Mouse (Mus musculus) frontal cortex, postnatal 10 days (tissue): Measurements from ENCODE around the gene Srp68.

ENCODE experiments used
- DNase-seq, 2 experiments: peaks; one replicate each; pipeline ENCODE4 v3.0.0; 2022; ENCODE audit warnings: low spot score in 2 of 2, mixed read lengths in 1 of 2

The Srp68 gene

DNA sequence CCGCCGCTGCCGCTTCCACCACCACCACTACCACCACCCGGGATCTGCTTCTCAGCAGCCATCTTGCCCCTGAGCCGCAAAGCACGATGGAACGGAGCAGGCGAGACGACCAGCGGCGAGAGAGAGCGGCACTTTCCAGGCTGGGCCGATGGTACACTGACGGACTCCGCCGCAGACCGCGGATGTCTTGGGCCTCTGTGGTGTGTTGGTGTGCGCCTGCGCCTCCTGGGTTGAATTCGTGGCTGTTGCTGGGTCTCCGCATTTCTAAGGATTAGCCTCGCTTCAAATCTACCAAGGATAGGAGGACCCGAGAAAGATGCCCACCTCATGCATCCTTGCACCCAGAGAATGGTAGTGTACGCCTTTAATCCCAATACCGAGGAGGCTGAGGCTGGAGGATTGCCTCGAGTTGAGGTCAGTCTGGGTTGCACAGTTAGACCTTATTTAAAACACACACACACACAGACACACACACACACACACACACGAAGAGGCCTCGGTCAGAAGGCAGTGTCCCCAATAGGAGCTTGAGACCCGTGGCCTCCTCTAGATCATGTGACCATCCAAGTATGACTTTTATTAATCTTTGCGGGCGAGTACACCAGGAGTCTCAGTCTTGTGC lies at the start of gene Srp68:
Gene Srp68, minus strand, starts transcription at position 173 of the 622 bp plus-strand sequence.
- DNase-seq = peak; percentile 83 to 92

DNA sequence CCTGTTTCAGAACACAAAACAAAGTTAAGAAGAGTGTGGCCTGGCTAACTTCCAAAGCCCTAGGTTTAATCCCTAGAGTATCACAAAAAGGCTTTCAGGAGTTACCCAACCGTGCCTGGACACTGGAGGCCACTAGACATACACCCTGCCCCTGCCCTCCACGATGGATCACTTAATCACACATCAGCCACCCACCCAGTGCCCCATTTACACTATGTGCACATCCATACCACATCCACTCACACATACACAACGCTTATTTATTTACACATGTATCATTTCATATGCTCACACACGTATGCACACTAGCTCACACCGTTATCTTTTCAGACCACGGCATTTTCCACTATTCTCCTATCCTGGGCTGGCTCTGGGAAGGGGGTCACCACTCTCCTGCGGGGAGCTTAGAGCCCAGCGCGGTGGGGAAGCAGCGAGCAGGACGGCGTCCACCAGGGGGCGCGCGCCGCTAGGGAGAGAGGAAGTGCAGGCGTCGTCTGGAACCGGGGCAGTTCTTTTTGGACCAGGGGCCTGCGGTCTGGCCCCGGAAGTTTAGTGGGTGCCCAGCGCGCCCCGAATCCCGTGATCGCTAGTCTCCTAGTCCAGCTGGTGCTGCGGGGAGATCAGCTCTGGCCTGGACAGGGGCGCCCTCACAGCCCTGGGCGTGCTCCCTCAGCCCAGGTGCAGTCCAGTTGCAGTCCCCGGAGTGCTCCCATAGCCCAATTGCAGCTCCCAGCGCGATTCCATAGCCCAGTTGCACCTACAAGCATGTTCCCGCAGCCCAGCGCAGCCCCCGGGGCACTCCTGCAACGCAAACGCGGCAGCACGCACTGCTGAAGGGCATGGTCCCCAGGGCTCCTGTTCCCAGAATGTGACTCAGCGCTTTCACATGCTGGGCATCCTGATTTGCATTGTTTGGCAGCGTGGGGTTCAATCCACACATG lies 45.0 kb upstream of the Srp68 start:
- peak in 1 of 2 experiments; percentile 80 for DNase-seq

GRCm38 (mm10) chr11:116312359-116312758 lies 38.3 kb upstream of the Srp68 start:
- DNase-seq = no peak

GRCm38 (mm10) chr11:116311169-116311568 lies 37.2 kb upstream of the Srp68 start:
- DNase-seq = no peak

DNA sequence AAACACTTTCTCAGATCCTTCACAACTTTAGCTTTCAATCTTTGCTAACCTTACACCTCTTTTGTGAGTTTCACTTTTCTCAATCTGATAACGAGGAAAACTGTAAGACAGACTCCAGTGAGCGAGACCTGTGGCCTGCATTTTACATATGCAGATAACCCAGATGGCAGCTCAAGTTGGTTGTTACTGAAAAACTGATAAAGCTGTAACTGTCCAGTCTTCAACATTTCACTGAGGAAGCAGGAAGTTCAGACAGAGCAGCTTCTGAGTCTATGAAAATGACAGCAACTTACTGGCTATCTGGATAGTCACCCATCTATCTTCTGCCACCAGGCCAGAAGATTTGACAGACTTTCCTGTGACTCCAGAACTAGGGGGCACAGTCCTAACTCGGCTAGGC lies 35.6 kb upstream of the Srp68 start:
- no peak for DNase-seq

- DNase-seq = no peak
Measured at GRCm38 (mm10) chr11:116307762-116308531, 33.9 kb upstream of the Srp68 start.

DNA sequence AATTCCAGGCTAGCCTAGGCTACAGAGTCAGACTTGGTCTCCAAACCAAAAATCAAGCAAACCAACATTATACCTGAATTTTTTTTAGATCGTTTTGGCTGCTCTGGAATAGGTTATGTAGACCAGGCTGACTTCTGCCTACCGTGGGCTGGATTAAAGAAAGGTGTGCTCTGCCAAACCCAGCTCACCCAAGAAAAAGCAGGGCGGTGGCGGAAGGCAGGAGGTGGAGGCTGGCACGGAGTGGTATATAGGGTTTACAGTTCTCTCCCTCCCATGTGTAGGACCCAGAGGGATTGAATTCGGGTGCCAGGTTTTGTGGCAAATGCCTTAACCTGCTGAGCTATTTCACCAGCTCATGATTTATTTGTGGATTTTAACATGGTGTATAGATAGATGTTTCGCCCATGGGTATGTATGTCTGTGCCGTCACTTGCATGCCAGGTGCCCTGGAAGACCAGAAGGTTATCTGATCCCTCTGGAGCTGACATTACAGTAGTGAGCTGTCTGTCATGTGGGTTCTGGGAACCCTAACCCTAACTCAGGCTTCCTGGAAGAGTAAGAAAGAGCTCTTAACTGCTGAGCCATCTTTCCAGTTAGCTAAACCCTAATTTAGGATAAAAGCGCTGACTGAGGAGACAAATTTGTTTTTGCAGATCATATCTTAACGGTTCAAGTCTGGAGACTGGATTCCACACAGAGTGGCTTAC lies 33.2 kb upstream of the Srp68 start, which contains the start of gene Exoc7:
Gene Exoc7, minus strand, starts transcription at position 215 of the 707 bp plus-strand sequence.
- DNase-seq = no peak

DNA sequence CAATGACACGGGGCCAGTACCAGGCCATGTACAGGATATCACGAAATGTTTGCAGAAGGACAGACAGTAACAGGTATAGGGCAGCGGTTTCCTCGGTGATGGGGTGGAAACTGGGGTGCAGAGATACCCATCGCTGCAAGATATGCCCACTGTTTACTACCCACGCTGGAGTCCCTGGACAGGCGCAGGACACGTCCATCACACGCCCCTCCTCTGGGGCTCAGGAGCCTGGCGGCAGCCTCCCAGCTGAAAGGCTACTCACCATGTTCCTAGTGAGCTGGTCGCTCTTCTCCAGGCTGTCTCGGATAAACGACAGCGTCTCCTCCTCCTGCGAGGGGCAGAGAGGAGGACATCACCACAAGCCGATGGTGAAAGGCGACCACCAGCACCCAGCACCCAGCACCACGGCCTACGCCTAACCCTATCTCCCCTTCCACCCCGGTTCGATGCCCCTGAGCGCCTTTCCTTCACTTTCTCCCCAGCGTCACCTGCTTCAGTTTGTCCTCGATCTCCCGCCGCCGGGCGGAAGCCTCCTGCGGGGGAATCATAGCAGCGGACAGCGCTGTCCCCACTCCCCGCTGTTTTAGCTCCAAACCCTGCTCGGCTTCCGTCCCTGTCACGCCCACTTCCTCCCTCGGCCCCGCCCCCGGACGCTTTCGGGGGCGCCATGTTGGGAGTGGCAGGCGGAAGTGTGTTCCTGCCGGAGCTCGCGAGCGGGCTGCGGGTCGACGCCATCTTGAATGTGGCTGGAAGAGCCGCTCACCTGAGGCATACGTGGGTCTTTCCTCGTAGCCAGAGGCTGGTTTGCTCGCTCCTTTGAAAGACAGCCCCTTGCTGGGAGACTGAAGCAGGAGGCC lies 32.3 kb upstream of the Srp68 start:
- DNase-seq = peak; percentile 81 to 88

GRCm38 (mm10) chr11:116305423-116305822 lies 31.4 kb upstream of the Srp68 start:
- DNase-seq = no peak

GRCm38 (mm10) chr11:116298621-116299020 lies 24.6 kb upstream of the Srp68 start:
- no peak for DNase-seq

DNA sequence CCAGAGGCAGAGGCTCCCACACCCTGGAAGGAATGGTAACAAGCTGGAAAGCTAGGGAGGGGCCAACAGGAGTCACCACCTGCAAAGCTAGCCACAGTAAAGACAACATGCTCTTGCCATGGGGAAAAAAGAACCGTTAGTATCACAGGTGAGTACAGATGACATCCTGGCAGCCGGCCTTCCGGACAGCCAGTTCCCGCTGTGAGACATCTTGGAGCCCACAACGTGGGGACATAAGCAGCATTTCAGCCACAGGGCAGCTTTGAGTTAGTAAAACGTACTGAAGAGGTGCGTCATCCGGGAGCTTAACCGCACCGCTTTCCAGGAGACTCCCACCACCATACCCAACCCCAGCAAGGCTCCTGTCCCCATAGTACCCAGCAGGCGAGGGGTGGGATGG lies 24.2 kb upstream of the Srp68 start:
- DNase-seq = no peak

GRCm38 (mm10) chr11:116297017-116297416 lies 23.0 kb upstream of the Srp68 start:
- DNase-seq = no peak

- DNase-seq = no peak
Measured at GRCm38 (mm10) chr11:116296191-116296734, 22.2 kb upstream of the Srp68 start.

GRCm38 (mm10) chr11:116294319-116294718 lies 20.3 kb upstream of the Srp68 start:
- no peak for DNase-seq

DNA sequence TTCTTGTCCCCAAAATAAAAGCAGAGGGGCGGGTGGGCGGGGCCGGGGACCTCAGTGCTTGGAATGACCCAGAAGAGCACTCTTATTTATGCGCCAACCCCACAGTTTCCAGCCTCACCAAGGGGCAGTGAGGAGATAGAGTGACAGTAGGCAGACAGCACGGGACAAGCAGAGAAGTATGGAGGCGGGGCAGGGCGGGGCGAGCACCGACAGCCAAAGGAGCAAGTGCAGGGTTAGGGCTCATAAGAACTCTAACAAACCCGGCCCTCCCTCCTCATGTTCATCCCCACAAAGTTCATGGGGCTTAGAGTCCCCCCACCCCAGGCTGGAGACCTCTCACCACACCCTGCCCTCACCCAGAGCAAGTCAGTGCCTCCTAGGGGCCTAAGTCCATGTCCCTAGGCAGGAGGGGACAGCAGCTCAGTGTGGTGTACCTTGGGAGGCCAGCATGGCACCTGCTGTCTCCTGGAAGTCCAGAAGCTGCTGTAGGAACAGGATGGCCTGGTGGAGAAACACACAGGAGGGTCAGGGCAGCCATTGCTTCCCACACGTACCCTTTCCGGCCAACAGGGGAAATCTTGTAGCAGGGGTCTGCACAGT lies 19.6 kb upstream of the Srp68 start:
- no peak for DNase-seq

GRCm38 (mm10) chr11:116292401-116292800 lies 18.4 kb upstream of the Srp68 start:
- no peak for DNase-seq

GRCm38 (mm10) chr11:116290556-116290955 lies 16.5 kb upstream of the Srp68 start:
- no peak for DNase-seq

DNA sequence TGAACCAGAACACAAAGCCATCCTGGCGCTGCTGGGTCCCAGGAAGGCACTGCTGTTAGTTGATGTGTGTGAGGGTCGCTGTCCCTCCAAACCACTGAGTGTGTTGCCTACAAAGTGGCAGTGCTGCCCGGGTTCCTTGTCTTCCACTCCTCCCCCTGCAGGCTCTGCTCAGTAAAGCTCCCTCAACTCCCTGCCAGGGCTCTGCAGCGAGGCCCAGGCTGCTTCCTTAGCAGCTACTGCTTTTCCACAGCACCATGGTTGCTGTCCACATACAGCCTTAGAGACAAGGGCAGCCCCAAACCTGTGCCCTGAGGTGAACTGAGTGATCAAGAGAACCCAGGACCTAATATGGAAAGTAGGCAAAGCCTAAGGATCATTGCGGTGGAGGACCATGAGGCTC lies 13.3 kb upstream of the Srp68 start:
- no peak for DNase-seq

DNA sequence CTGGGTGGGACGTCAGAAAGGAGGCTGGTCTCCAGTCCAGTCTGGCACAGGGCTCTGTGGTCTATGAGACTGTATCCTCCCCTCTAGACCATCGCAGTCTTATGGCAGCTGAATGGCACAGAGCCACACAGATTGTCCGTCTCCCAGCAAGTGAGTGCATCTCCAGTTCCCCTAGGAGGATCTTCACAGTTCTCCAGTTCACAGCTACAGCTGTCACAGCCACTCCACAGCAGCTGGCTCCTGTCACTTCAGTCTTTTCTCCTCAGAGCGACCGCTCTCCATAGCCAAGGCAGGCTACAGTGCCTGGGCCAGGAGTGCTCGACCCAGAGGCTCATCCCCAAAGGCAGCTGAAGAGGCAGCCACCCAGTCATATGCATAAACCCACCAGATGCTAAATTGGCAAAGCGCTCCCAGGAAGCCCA lies 11.8 kb upstream of the Srp68 start:
- no peak for DNase-seq

DNA sequence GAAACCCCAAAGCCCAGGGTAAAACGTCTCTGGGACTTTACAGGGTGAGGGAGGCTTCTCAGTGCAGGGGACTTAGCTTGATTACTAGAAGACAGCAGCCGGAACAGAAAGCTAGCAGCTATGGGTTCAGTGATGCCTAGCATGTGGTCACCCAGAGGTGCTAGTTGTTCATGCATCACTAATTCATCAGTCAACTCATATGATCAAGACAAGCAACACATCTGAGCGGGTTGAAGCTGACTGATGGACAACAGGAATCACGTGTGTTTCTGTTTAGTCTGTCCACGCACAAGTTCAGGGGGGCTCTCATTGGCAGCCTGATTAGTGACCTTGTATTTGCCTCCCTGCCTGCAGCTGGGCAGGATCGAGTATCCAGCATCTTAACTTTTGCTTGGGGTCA lies 10.0 kb upstream of the Srp68 start:
- DNase-seq = no peak
